Mouse (Mus musculus): Measurements from ENCODE around the gene Birc2. TPM values are rescaled to one million over a fixed set of nuclear protein-coding genes. Genes with fewer than 3 reads are reported as not detected.

Gene Birc2
- total and polyA plus RNA-seq, 3 experiments, result 14.3 to 64.3 (median 50.9) TPM

GRCm38 (mm10) chr9:7775986-7776385 is 60.9 kb downstream of the Birc2 start:
- H3K27me3 ChIP-seq (ENCODE audit: insufficient read depth, low read length), result no peaks in the 10 kb centered on the region
- peaks cover 27% of the 10 kb centered on the region for H3K4me1 ChIP-seq (ENCODE audit: insufficient read depth, low read depth, low read length)
- ATAC-seq (ENCODE audit: extremely low read depth, insufficient number of reproducible peaks, low FRiP score, poor library complexity, severe bottlenecking) (no peak), DNase-seq (ENCODE audit: low spot score) (no peak)
- peaks cover 89% of the 10 kb centered on the region for H3K36me3 ChIP-seq (replicated peaks)
- TF ChIP-seq GATA1 (IDR thresholded peaks at IDR 0.05; ENCODE audit: borderline replicate concordance, low read length) (no peak), TAL1 (conservative IDR thresholded peaks at IDR 0.05; ENCODE audit: low read depth, low read length) (no peak), GATA2 (IDR thresholded peaks at IDR 0.05; ENCODE audit: borderline replicate concordance, low read depth, low read length) (no peak), POLR2AphosphoS5 (IDR thresholded peaks at IDR 0.05; ENCODE audit: insufficient replicate concordance, low read depth, low read length) (no peak), CTCF (IDR thresholded peaks at IDR 0.05; ENCODE audit: low read depth, low read length) (no peak)
- no peak overlapping the region for H3K4me3 ChIP-seq (ENCODE audit: low read depth, low read length)
- H3K9me3 ChIP-seq (replicated peaks), result no peaks in the 10 kb centered on the region

GRCm38 (mm10) chr9:7775011-7775410 is 61.9 kb downstream of the Birc2 start:
- Histone ChIP-seq H3K9me3 (replicated peaks) (no peaks in the 10 kb centered on the region), H3K4me3 (ENCODE audit: low read depth, low read length) (no peak overlapping the region), H3K4me1 (ENCODE audit: insufficient read depth, low read depth, low read length) (peaks cover 23% of the 10 kb centered on the region), H3K36me3 (replicated peaks) (peaks cover 95% of the 10 kb centered on the region), H3K27me3 (ENCODE audit: insufficient read depth, low read length) (no peaks in the 10 kb centered on the region)
- TF ChIP-seq GATA2 (IDR thresholded peaks at IDR 0.05; ENCODE audit: borderline replicate concordance, low read depth, low read length) (no peak), CTCF (IDR thresholded peaks at IDR 0.05; ENCODE audit: low read depth, low read length) (no peak), GATA1 (IDR thresholded peaks at IDR 0.05; ENCODE audit: borderline replicate concordance, low read length) (no peak)
- no peak for ATAC-seq (ENCODE audit: extremely low read depth, insufficient number of reproducible peaks, low FRiP score, poor library complexity, severe bottlenecking)
- no peak for DNase-seq (ENCODE audit: low spot score)

GRCm38 (mm10) chr9:7774538-7774937 is 62.3 kb downstream of the Birc2 start:
- no peak for DNase-seq (ENCODE audit: low spot score)
- H3K4me1 ChIP-seq (ENCODE audit: insufficient read depth, low read depth, low read length), result peaks cover 19% of the 10 kb centered on the region
- H3K9me3 ChIP-seq (replicated peaks), result no peaks in the 10 kb centered on the region
- peaks cover 95% of the 10 kb centered on the region for H3K36me3 ChIP-seq (replicated peaks)
- H3K27me3 ChIP-seq (ENCODE audit: insufficient read depth, low read length), result no peaks in the 10 kb centered on the region
- no peak overlapping the region for H3K4me3 ChIP-seq (ENCODE audit: low read depth, low read length)
- TF ChIP-seq POLR2AphosphoS5 (IDR thresholded peaks at IDR 0.05; ENCODE audit: insufficient replicate concordance, low read depth, low read length) (no peak), TAL1 (conservative IDR thresholded peaks at IDR 0.05; ENCODE audit: low read depth, low read length) (no peak), GATA1 (IDR thresholded peaks at IDR 0.05; ENCODE audit: borderline replicate concordance, low read length) (no peak), CTCF (IDR thresholded peaks at IDR 0.05; ENCODE audit: low read depth, low read length) (no peak), GATA2 (IDR thresholded peaks at IDR 0.05; ENCODE audit: borderline replicate concordance, low read depth, low read length) (no peak)
- ATAC-seq (ENCODE audit: extremely low read depth, insufficient number of reproducible peaks, low FRiP score, poor library complexity, severe bottlenecking), result no peak

GRCm38 (mm10) chr9:7773686-7774085 is 63.2 kb downstream of the Birc2 start:
- H3K4me1 ChIP-seq (ENCODE audit: insufficient read depth, low read depth, low read length), result peaks cover 16% of the 10 kb centered on the region
- H3K9me3 ChIP-seq (replicated peaks), result no peaks in the 10 kb centered on the region
- DNase-seq (ENCODE audit: low spot score), result no peak
- H3K27me3 ChIP-seq (ENCODE audit: insufficient read depth, low read length), result no peaks in the 10 kb centered on the region
- TF ChIP-seq CTCF (IDR thresholded peaks at IDR 0.05; ENCODE audit: low read depth, low read length), result no peak
- TF ChIP-seq TAL1 (conservative IDR thresholded peaks at IDR 0.05; ENCODE audit: low read depth, low read length), result no peak
- TF ChIP-seq GATA1 (IDR thresholded peaks at IDR 0.05; ENCODE audit: borderline replicate concordance, low read length), result no peak
- no peak for ATAC-seq (ENCODE audit: extremely low read depth, insufficient number of reproducible peaks, low FRiP score, poor library complexity, severe bottlenecking)
- H3K36me3 ChIP-seq (replicated peaks), result peaks cover 95% of the 10 kb centered on the region
- H3K4me3 ChIP-seq (ENCODE audit: low read depth, low read length), result no peak overlapping the region

- TF ChIP-seq TAL1 (conservative IDR thresholded peaks at IDR 0.05; ENCODE audit: low read depth, low read length) (no peak), GATA2 (IDR thresholded peaks at IDR 0.05; ENCODE audit: borderline replicate concordance, low read depth, low read length) (no peak), CTCF (IDR thresholded peaks at IDR 0.05; ENCODE audit: low read depth, low read length) (no peak), POLR2AphosphoS5 (IDR thresholded peaks at IDR 0.05; ENCODE audit: insufficient replicate concordance, low read depth, low read length) (no peak), GATA1 (IDR thresholded peaks at IDR 0.05; ENCODE audit: borderline replicate concordance, low read length) (no peak)
- ATAC-seq (ENCODE audit: extremely low read depth, insufficient number of reproducible peaks, low FRiP score, poor library complexity, severe bottlenecking) (no peak), DNase-seq (ENCODE audit: low spot score) (no peak)
Observed at GRCm38 (mm10) chr9:7772773-7773454, 64.0 kb downstream of the Birc2 start.

GRCm38 (mm10) chr9:7772361-7772760 is 64.5 kb downstream of the Birc2 start:
- Histone ChIP-seq H3K4me3 (ENCODE audit: low read depth, low read length) (no peak overlapping the region), H3K4me1 (ENCODE audit: insufficient read depth, low read depth, low read length) (peaks cover 20% of the 10 kb centered on the region), H3K27me3 (ENCODE audit: insufficient read depth, low read length) (no peaks in the 10 kb centered on the region), H3K9me3 (replicated peaks) (no peaks in the 10 kb centered on the region), H3K36me3 (replicated peaks) (peaks cover 96% of the 10 kb centered on the region)
- no peak for DNase-seq (ENCODE audit: low spot score)
- no peak for ATAC-seq (ENCODE audit: extremely low read depth, insufficient number of reproducible peaks, low FRiP score, poor library complexity, severe bottlenecking)
- TF ChIP-seq CTCF (IDR thresholded peaks at IDR 0.05; ENCODE audit: low read depth, low read length), result no peak
- TF ChIP-seq GATA1 (IDR thresholded peaks at IDR 0.05; ENCODE audit: borderline replicate concordance, low read length), result no peak
- no peak for TF ChIP-seq POLR2AphosphoS5 (IDR thresholded peaks at IDR 0.05; ENCODE audit: insufficient replicate concordance, low read depth, low read length)
- TF ChIP-seq TAL1 (conservative IDR thresholded peaks at IDR 0.05; ENCODE audit: low read depth, low read length), result no peak
- no peak for TF ChIP-seq GATA2 (IDR thresholded peaks at IDR 0.05; ENCODE audit: borderline replicate concordance, low read depth, low read length)

More at GRCm38 (mm10) chr9:7772773-7773454, 64.0 kb downstream of the Birc2 start:
- Histone ChIP-seq H3K27me3 (ENCODE audit: insufficient read depth, low read length) (no peaks in the 10 kb centered on the region), H3K4me3 (ENCODE audit: low read depth, low read length) (no peak overlapping the region), H3K36me3 (replicated peaks) (peaks cover 96% of the 10 kb centered on the region), H3K9me3 (replicated peaks) (no peaks in the 10 kb centered on the region), H3K4me1 (ENCODE audit: insufficient read depth, low read depth, low read length) (peaks cover 14% of the 10 kb centered on the region)

All from G1E (cell line).